Mouse (Mus musculus) ZHBTc4 (cell line): ENCODE measurements around the gene Copa.

ENCODE experiments used
- DNase-seq: peaks from one replicate; pipeline ENCODE4 v3.0.0-alpha.2; 2011; ENCODE audit warnings: low read depth, low spot score

Copa gene

GRCm38 (mm10) chr1:172140825-172141224 is 58.5 kb downstream of the Copa start:
- no peak for DNase-seq

DNA sequence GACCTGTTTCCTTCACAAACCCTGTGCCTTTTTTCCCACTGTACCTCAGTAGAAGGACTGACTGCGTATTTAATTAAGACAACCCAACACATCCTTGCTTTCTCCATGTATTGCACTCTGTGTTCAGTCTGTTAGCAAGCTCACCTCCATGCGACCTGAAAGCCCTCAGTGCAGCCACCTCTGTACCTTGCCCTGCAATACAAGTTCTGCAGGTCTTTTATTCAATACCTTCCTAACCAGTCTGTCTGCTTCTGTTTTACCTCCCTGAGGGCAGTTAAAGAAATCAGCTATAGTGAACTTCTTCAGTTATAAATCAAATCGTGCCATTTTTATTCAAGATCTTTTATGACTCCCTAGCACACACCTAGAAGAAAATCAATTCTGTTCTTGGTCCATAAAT is 59.2 kb downstream of the Copa start:
- DNase-seq: no peak

DNA sequence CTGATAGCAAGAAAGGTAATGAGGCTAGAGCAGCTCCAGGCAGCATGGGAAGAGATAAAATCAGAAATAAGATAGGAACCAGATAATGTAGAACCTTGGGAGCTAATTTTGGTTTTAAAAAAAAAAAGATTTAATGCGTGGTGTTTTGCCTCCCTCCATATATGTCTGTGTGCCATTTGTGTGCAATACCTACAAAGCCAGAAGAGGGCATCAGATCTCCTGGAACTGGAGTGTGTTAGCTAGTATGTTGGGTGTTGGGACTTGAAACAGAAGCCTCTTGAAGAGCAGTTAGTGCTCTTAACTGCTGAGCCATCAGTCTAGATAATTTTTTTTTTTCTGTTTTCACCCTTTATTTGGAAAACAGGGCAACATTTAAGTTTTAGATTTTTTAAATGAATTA is 61.2 kb downstream of the Copa start:
- DNase-seq: peak; percentile 77

DNA sequence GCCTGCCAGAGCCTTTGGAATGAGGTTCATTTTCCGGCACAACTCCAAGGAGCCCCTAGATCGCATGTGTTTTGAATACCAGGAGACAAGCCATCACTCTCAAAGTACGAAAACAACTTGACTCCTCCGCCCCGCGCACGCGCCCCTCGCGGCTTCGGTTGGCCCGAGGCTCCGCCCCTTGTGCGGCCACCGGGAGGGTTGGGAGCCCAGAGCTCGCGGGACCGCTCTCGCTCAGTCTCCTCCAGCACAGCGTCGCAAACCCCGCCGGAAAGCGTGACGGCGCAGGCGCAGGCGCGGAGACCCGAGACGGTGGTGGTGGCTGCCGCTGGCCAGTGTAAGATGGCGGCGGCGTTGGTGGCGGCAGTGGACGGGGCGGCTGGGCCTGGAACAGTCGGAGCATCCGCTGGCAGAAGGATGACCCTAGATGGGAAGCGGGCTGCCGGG is 65.5 kb downstream of the Copa start, which contains the start of gene Dcaf8:
Dcaf8 (plus strand) TSS at position 250 of the 444 bp plus-strand sequence.
- peak; percentile 99 for DNase-seq

- peak; percentile 68 for DNase-seq
These were observed 66.1 kb downstream of the Copa start for GRCm38 (mm10) chr1:172148279-172148954.

- DNase-seq: no peak
These were observed 66.9 kb downstream of the Copa start for GRCm38 (mm10) chr1:172148955-172149815.

DNA sequence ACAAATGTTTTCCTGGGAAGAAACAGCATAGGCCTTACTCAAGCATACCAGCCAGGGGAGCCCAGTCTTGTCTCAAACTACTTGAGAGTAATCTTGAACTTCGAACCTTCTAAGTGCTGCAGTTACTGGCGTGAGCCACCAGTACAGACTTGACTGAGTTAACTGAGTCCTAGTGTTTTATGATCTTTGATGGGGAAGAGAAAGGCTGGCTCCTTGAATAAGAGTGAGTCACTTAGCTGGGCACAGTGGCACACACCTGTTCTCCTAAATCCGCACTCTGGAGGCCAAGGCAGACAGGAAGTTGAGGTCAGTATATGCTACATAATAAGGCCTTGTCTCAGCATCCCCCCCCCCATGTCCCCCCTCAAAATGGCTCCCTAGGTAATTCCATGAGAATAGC is 72.2 kb downstream of the Copa start:
- DNase-seq: no peak

DNA sequence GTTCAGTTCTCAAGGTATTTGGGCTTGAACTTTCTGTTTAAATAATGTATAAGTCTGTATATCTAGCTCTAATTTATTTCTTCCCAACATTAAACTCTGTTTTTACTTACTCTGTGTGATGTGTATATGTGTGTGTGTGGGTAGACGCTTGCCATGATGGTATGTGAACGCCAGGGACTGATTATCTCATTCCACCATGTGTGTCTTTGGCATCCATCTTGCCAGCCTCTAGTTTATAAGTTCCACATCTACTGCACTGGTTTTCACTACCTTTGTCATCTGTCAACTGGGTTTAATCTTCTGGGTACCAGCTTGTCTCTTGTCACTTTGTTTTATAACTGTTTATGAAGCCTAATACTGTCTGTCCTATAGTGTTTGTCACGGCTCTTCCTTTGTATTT is 73.2 kb downstream of the Copa start:
- DNase-seq: no peak

DNA sequence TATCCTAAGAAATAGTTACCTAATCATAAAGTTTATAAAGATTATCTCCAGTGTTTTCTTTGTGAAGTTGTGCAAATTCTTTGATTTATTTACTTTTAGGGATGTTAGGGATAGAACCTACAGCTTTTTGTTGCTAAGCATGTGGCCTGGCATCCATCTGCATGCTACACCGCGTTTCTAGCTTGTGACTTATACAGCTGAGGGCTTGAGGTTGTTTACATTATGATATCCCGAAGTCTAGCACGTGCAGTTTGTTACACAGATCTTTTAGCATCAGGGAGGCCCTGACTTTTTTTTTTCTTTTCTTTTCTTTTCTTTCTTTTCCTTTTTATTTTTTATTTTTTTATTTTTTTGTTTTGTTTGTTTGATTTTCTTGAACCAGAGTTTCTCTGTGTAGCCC is 77.6 kb downstream of the Copa start:
- DNase-seq: no peak

GRCm38 (mm10) chr1:172160508-172160907 is 78.2 kb downstream of the Copa start:
- DNase-seq: no peak

GRCm38 (mm10) chr1:172162009-172162408 is 79.7 kb downstream of the Copa start:
- peak; percentile 46 for DNase-seq

DNA sequence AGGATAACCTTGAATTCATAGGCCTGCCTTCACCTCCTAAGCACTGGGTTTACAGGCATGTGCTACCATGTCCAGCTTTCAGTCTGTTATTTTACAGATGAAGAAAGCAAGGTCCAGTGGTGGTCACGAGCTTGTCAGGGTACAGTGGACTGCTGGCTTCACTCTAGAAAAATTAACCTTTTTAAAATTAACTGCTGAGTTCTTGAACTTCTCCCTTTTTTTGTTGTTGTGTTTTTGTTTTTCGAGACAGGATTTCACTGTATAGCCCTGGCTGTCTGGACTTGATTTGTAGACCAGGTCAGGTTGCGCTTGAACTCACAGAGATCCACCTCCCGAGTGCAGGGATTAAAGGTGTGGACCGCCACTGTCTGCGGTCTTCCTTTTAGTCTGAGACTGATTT is 80.6 kb downstream of the Copa start:
- no peak for DNase-seq

GRCm38 (mm10) chr1:172167911-172168310 is 85.6 kb downstream of the Copa start:
- no peak for DNase-seq

GRCm38 (mm10) chr1:172169809-172170208 is 87.5 kb downstream of the Copa start:
- DNase-seq: no peak
